Mouse (Mus musculus): ENCODE results near the gene Olfr1436. TPM values are rescaled to one million over a fixed set of nuclear protein-coding genes. Genes with fewer than 3 reads are reported as not detected.
"Not testable (repeated sequence)": the region's sequence is repeated elsewhere in the genome, so short reads cannot be mapped to it uniquely, and the experiment has no call there.

The Olfr1436 gene
- total RNA-seq (2015; ENCODE audit: low replicate concordance): not detected in 2 replicates
- total RNA-seq (2017; ENCODE audit: low replicate concordance): not detected in 2 replicates

DNA sequence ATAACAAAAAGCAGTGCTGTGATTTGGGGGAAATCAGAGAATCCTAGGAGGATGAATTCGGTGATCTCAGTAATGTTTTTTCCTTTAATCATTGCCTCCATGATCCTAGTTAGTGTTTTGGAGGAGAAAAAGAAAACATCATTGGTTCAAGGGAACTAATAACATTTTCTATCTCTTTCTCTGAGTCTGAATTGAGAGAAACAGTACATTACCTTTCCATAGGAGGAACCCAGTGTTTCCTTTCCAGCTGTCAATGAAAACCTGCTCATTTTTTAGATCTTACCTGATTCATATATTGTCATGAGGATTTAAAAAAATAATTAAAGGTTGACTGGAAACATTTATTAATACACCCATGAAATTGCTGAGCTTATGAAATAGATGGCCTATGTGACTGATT is at the start of gene Olfr1436:
Gene Olfr1436, minus strand, starts transcription at position 101 of the 400 bp plus-strand sequence.
- not testable (repeated sequence) for ATAC-seq (replicated peaks; ENCODE audit: low FRiP score, poor library complexity, severe bottlenecking)

DNA sequence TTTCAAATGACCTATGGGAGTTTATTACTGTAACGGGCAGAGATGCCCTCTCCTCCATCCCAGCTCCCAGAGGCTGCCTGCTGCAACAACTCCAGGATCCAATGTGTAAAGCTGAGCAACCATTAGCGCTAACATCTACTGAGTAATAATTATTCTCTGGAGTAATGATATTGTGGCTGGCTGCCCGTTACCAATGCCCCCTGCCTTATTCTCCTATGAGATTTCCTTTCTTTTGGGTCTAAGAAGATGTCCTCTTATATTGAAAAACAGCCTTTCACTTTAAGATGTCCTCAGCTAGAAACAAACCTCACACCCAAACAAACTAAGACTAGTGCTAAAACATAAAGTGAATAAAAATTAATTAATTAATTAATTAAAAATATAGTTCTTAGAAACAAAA is 36.9 kb upstream of the Olfr1436 start, which contains the start of gene Olfr1438-ps1:
Gene Olfr1438-ps1, minus strand, starts transcription at position 101 of the 400 bp plus-strand sequence.
- no peak for ATAC-seq (replicated peaks; ENCODE audit: low FRiP score, poor library complexity, severe bottlenecking)

DNA sequence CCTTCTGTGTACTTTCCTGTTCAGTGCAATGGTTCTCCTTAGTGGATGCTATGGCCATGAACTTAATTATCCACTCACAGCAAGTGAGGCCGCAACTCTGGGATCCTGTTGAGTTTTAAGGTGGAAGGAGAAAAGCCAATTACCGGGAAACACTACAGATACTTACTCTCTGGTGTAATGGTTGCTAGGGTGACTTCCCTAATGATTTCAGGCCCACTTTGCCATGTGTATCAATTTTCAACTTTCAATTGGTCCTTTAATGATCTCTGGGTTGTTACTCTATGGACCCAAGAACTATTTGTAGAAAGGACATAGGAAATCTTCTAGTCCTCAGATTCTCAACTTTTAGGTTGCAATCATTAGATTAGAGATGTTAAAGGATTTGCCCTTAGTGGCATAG is 26.1 kb upstream of the Olfr1436 start, which contains the start of gene Olfr1437:
Gene Olfr1437, minus strand, starts transcription at position 101 of the 400 bp plus-strand sequence.
- ATAC-seq (replicated peaks; ENCODE audit: low FRiP score, poor library complexity, severe bottlenecking): no peak

DNA sequence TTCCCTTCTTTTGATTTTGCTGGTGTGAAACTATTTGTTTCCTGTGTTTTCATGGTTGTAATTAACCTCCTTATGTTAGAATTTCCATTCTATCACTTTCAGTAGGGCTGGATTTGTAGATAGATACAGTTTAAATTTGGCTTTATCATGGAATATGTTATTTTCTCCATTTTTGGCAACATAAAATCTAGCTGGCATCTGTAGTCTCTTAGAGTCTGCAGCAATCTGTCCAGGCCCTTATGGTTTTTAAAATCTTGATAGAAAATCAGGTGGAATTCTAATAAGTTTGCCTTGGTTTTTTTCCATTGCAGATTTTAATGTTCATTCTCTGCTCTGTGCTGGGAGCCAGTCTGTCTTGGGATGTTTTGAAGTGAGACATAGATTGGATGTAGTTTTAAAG is 6.0 kb downstream of the Olfr1436 start:
- ATAC-seq (replicated peaks; ENCODE audit: low FRiP score, poor library complexity, severe bottlenecking): no peak

DNA sequence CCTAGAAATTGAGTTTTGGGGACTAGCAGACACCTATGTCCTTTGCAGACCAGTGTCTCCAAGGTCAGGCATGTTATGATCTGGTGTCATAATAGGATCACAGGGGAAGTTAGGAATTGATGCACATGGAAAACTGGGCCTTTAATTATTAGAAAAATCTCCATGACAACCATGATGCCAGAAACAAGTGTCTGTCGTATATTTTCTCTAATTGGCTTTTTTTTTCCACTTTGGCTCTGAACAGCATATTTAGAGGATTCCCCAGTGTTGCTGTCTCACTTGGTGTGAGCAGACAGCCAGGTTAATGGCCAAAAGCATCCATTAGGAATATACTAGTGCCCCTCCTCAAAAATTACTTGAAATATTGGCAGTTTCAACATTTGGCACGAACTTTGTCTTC is 19.4 kb downstream of the Olfr1436 start, which contains the start of gene Olfr1434:
Gene Olfr1434, plus strand, starts transcription at position 301 of the 400 bp plus-strand sequence.
- ATAC-seq (replicated peaks; ENCODE audit: low FRiP score, poor library complexity, severe bottlenecking): no peak

DNA sequence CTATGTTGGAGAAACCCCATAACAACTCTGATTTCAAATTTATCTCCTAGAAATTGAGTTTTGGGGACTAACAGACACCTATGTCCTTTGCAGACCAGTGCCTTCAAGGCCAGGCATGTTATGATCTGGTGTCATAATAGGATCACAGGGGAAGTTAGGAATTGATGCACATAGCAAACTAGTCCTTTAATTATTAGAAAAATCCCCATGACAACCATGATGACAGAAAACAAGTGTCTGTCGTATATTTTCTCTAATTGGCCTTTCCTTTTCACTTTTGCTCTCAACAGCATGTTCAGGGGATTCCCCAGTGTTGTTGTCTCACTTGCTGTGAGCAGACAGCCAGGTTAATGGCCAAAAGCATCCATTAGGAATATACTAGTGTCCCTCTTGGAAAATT is 38.2 kb downstream of the Olfr1436 start, which contains the start of gene Olfr235:
Gene Olfr235, plus strand, starts transcription at position 301 of the 400 bp plus-strand sequence.
- ATAC-seq (replicated peaks; ENCODE audit: low FRiP score, poor library complexity, severe bottlenecking): no peak

Other genes with a start within 250 kb of the Olfr1436 start
- gene Olfr1424, start 236.4 kb downstream of the Olfr1436 start, total RNA-seq (2015; ENCODE audit: low replicate concordance): not detected in 2 replicates
- not detected in 2 replicates for gene Olfr1424, start 236.4 kb downstream of the Olfr1436 start, total RNA-seq (2017; ENCODE audit: low replicate concordance)
- not detected in 2 replicates for gene Olfr1425, start 221.4 kb downstream of the Olfr1436 start, total RNA-seq (2015; ENCODE audit: low replicate concordance)
- gene Olfr1425, start 221.4 kb downstream of the Olfr1436 start, total RNA-seq (2017; ENCODE audit: low replicate concordance): not detected in 2 replicates
- not detected in 2 replicates for gene Olfr1426, start 207.1 kb downstream of the Olfr1436 start, total RNA-seq (2015; ENCODE audit: low replicate concordance)
- gene Olfr1426, start 207.1 kb downstream of the Olfr1436 start, total RNA-seq (2017; ENCODE audit: low replicate concordance): not detected in 2 replicates
- gene Olfr1427, start 195.8 kb downstream of the Olfr1436 start, total RNA-seq (2015; ENCODE audit: low replicate concordance): not detected in 2 replicates
- not detected in 2 replicates for gene Olfr1427, start 195.8 kb downstream of the Olfr1436 start, total RNA-seq (2017; ENCODE audit: low replicate concordance)
- gene Olfr1428, start 183.2 kb downstream of the Olfr1436 start, total RNA-seq (2015; ENCODE audit: low replicate concordance): not detected in 2 replicates
- gene Olfr1428, start 183.2 kb downstream of the Olfr1436 start, total RNA-seq (2017; ENCODE audit: low replicate concordance): not detected in 2 replicates
- not detected in 2 replicates for gene Olfr76, start 175.9 kb downstream of the Olfr1436 start, total RNA-seq (2015; ENCODE audit: low replicate concordance)
- gene Olfr76, start 175.9 kb downstream of the Olfr1436 start, total RNA-seq (2017; ENCODE audit: low replicate concordance): not detected in 2 replicates
- not detected in 2 replicates for gene Olfr1555-ps1, start 129.0 kb downstream of the Olfr1436 start, total RNA-seq (2015; ENCODE audit: low replicate concordance)
- gene Olfr1555-ps1, start 129.0 kb downstream of the Olfr1436 start, total RNA-seq (2017; ENCODE audit: low replicate concordance): not detected in 2 replicates
- not detected in 2 replicates for gene Olfr1431, start 98.5 kb downstream of the Olfr1436 start, total RNA-seq (2015; ENCODE audit: low replicate concordance)
- gene Olfr1431, start 98.5 kb downstream of the Olfr1436 start, total RNA-seq (2017; ENCODE audit: low replicate concordance): not detected in 2 replicates
- gene Olfr1432, start 66.5 kb downstream of the Olfr1436 start, total RNA-seq (2015; ENCODE audit: low replicate concordance): not detected in 2 replicates
- gene Olfr1432, start 66.5 kb downstream of the Olfr1436 start, total RNA-seq (2017; ENCODE audit: low replicate concordance): not detected in 2 replicates
- gene Olfr262, start 57.5 kb downstream of the Olfr1436 start, total RNA-seq (2015; ENCODE audit: low replicate concordance): not detected in 2 replicates
- gene Olfr262, start 57.5 kb downstream of the Olfr1436 start, total RNA-seq (2017; ENCODE audit: low replicate concordance): not detected in 2 replicates
- gene Olfr235, start 38.1 kb downstream of the Olfr1436 start, total RNA-seq (2015; ENCODE audit: low replicate concordance): not detected in 2 replicates
- not detected in 2 replicates for gene Olfr235, start 38.1 kb downstream of the Olfr1436 start, total RNA-seq (2017; ENCODE audit: low replicate concordance)
- gene Olfr1434, start 19.3 kb downstream of the Olfr1436 start, total RNA-seq (2015; ENCODE audit: low replicate concordance): not detected in 2 replicates
- gene Olfr1434, start 19.3 kb downstream of the Olfr1436 start, total RNA-seq (2017; ENCODE audit: low replicate concordance): not detected in 2 replicates
- not detected in 2 replicates for gene Olfr1437, start 26.0 kb upstream of the Olfr1436 start, total RNA-seq (2015; ENCODE audit: low replicate concordance)
- not detected in 2 replicates for gene Olfr1437, start 26.0 kb upstream of the Olfr1436 start, total RNA-seq (2017; ENCODE audit: low replicate concordance)
- not detected in 2 replicates for gene Olfr1438-ps1, start 36.8 kb upstream of the Olfr1436 start, total RNA-seq (2015; ENCODE audit: low replicate concordance)
- not detected in 2 replicates for gene Olfr1438-ps1, start 36.8 kb upstream of the Olfr1436 start, total RNA-seq (2017; ENCODE audit: low replicate concordance)
- gene Olfr1440, start 88.1 kb upstream of the Olfr1436 start, total RNA-seq (2015; ENCODE audit: low replicate concordance): not detected in 2 replicates
- not detected in 2 replicates for gene Olfr1440, start 88.1 kb upstream of the Olfr1436 start, total RNA-seq (2017; ENCODE audit: low replicate concordance)
- gene Olfr1441, start 118.3 kb upstream of the Olfr1436 start, total RNA-seq (2015; ENCODE audit: low replicate concordance): not detected in 2 replicates
- not detected in 2 replicates for gene Olfr1441, start 118.3 kb upstream of the Olfr1436 start, total RNA-seq (2017; ENCODE audit: low replicate concordance)
- not detected in 2 replicates for gene Pfpl, start 128.8 kb upstream of the Olfr1436 start, total RNA-seq (2015; ENCODE audit: low replicate concordance)
- not detected in 2 replicates for gene Pfpl, start 128.8 kb upstream of the Olfr1436 start, total RNA-seq (2017; ENCODE audit: low replicate concordance)
- 61.6 and 71.0 TPM in 2 replicates for gene Mpeg1, start 161.6 kb upstream of the Olfr1436 start, total RNA-seq (2015; ENCODE audit: low replicate concordance)
- 23.0 and 36.1 TPM in 2 replicates for gene Mpeg1, start 161.6 kb upstream of the Olfr1436 start, total RNA-seq (2017; ENCODE audit: low replicate concordance)
- 5.8 and 7.1 TPM in 2 replicates for gene Dtx4, start 202.3 kb upstream of the Olfr1436 start, total RNA-seq (2015; ENCODE audit: low replicate concordance)
- 1.2 and 2.6 TPM in 2 replicates for gene Dtx4, start 202.3 kb upstream of the Olfr1436 start, total RNA-seq (2017; ENCODE audit: low replicate concordance)
- 154 and 179 TPM in 2 replicates for gene Fam111a, start 246.6 kb upstream of the Olfr1436 start, total RNA-seq (2015; ENCODE audit: low replicate concordance)
- gene Fam111a, start 246.6 kb upstream of the Olfr1436 start, total RNA-seq (2017; ENCODE audit: low replicate concordance): 182 and 186 TPM in 2 replicates